Mouse (Mus musculus) lung, postnatal 0 days (tissue): ENCODE data around the gene Rpl3. TPM values are rescaled to one million over a fixed set of nuclear protein-coding genes. Genes with fewer than 3 reads are reported as not detected.

Experiments used
- ATAC-seq: fragments of 200-750 bp; cut with Nextera tagmentation; 2 replicates; pipeline ENCODE4 v1.8.0; 2017; ENCODE audit warnings: moderate library complexity
- DNase-seq: peaks from one replicate; pipeline ENCODE4 v3.0.0-alpha.2; 2016; ENCODE audit warnings: low spot score
- H3K27ac ChIP-seq: fragments of 300-500 bp; sonication (generic); 2 replicates; pipeline ENCODE4 v1.5.1; 2014; ENCODE audit warnings: antibody characterized with exemption, mild to moderate bottlenecking, low read length, mixed read lengths
- H3K27me3 ChIP-seq: fragments of 300-500 bp; sonication (generic); replicated peaks from 2 replicates; pipeline ENCODE4 v1.6.1; 2014; ENCODE audit warnings: low read length, mixed read lengths; ENCODE audit not compliant: insufficient read depth
- H3K36me3 ChIP-seq: fragments of 300-500 bp; sonication (generic); 2 replicates; pipeline ENCODE4 v1.6.1; 2014; ENCODE audit warnings: low read length, mixed read lengths; ENCODE audit not compliant: insufficient read depth
- H3K4me1 ChIP-seq: fragments of 300-500 bp; sonication (generic); 2 replicates; pipeline ENCODE4 v1.6.1; 2014; ENCODE audit warnings: antibody characterized with exemption, low read depth, low read length, mixed read lengths; ENCODE audit not compliant: insufficient read depth
- H3K4me2 ChIP-seq: fragments of 300-500 bp; sonication (generic); replicated peaks from 2 replicates; pipeline ENCODE4 v1.6.1; 2014; ENCODE audit warnings: low read depth, mild to moderate bottlenecking, low read length, moderate library complexity, mixed read lengths
- H3K4me3 ChIP-seq: fragments of 300-500 bp; sonication (generic); 2 replicates; pipeline ENCODE4 v1.5.1; 2014; ENCODE audit warnings: low read depth, low read length
- H3K9ac ChIP-seq: fragments of 300-500 bp; sonication (generic); replicated peaks from 2 replicates; pipeline ENCODE4 v1.6.1; 2014; ENCODE audit warnings: low read depth, mild to moderate bottlenecking
- H3K9me3 ChIP-seq: fragments of 300-500 bp; sonication (generic); 2 replicates; pipeline ENCODE4 v1.6.1; 2016; ENCODE audit warnings: low read length, mixed read lengths
- CTCF ChIP-seq: IDR thresholded peaks from 2 replicates; pipeline ENCODE4 v1.5.1; 2016; ENCODE audit warnings: antibody characterized with exemption, mild to moderate bottlenecking
- EP300 ChIP-seq: IDR thresholded peaks from 2 replicates; pipeline ENCODE4 v1.6.1; 2016; ENCODE audit warnings: antibody characterized with exemption, mild to moderate bottlenecking, control low read depth
- WGBS: fragments of 180-500 bp; shearing (Covaris S2); extraction: QIAGEN DNeasy Blood & Tissue Kit; methylation state at CpG from one replicate; pipeline ENCODE4 v1.1.7; 2014; 5-methylcytosine and 5-hydroxymethylcytosine counted together
- polyA plus RNA-seq: library from polyadenylated mRNA; unstranded; fragments of >200 nt; fragmentation: Nextera tagmentation; extraction: Ambion mirVana; gene quantifications from 2 replicates; pipeline ENCODE4 v1.2.1, GENCODE M21; 2015

Rpl3 gene
- polyA plus RNA-seq, 1 experiment from 2014 or later, result 577 TPM

DNA sequence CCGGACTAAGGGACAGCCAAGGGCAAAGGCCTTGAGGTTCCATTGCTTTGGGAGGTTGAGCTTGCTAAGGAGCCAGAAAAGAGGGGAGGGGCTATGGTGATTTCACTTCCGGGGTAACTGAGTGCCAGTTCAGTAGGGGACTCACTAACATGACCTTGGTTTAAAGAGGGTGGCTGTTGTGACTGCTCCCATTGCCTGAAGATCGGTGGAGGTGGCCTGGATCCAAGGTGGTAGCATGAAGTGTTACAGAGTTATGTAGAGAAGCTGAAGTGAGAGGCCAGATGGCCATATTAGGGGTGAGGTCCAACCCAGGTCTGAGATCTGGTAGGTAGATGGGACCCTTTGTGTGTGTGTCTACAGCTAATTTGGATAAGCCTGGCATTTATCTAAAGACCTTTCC lies 7.8 kb upstream of the Rpl3 start:
- Histone ChIP-seq H3K27ac (no peak overlapping the region), H3K9me3 (no peaks in the 10 kb centered on the region), H3K4me1 (0 out of 2 replicates have a peak, but pooled peaks cover 2% of the 10 kb centered on the region), H3K4me2 (no peak overlapping the region), H3K9ac (no peak overlapping the region), H3K27me3 (no peaks in the 10 kb centered on the region), H3K4me3 (no peak overlapping the region), H3K36me3 (no peaks in the 10 kb centered on the region)
- no peak for DNase-seq
- no peak for ATAC-seq
- WGBS, result 68% methylated on average over 3 of the region's 3 CpGs
- TF ChIP-seq CTCF (no peak), EP300 (no peak)

DNA sequence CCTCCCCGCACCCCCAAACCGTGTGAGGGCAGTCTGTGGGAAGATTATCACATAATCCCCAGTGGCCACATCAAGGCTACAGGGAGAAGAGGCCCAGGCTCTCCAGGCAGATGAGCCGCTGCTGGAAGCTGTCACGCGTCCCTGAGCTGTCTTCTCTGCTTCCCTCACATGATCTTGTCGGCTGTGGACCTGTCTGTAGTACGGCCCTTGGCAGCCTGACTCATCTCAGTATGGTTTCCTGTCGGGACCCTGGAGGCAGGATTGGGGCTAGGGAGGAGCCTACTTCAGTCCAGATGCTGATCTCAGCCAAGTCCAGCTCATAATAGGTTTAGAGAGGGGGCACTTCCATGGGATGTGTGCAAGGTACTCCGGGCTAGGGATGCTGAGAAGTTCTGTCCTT lies 7.1 kb upstream of the Rpl3 start:
- no peaks in the 10 kb centered on the region for H3K9me3 ChIP-seq
- no peaks in the 10 kb centered on the region for H3K27me3 ChIP-seq
- H3K9ac ChIP-seq, result no peak overlapping the region
- no peak for DNase-seq
- no peak for TF ChIP-seq EP300
- TF ChIP-seq CTCF, result no peak
- no peak overlapping the region for H3K4me3 ChIP-seq
- peak; percentile 55 for ATAC-seq
- 0 out of 2 replicates have a peak, but pooled peaks cover 2% of the 10 kb centered on the region for H3K4me1 ChIP-seq
- no peaks in the 10 kb centered on the region for H3K36me3 ChIP-seq
- WGBS, result 35% methylated on average over 9 of the region's 9 CpGs
- H3K4me2 ChIP-seq, result no peak overlapping the region
- no peak overlapping the region for H3K27ac ChIP-seq

DNA sequence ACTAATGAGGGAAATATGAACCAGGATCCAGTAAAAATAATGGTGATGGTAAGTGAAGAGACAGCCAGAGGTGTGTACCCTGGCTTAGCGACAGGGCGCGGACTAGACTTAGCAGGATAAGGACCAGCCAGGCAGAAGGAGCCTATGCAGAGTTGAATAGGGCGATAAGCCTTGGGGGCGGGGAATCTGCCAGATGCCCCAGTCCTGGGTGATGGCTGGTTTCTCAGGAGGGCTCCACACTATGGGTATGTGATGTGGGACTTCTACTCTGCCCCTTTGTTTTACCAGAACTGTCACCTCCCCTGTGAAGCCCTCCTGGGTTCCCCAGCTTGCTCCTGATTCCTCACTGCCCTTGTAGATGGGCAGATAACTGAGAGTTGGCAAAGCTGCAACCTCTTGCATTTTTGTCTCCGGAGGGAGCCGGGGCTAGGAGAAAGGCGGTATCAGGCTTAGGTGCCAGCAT lies 6.4 kb upstream of the Rpl3 start:
- H3K27ac ChIP-seq, result no peak overlapping the region
- H3K4me2 ChIP-seq, result no peak overlapping the region
- H3K9me3 ChIP-seq, result no peaks in the 10 kb centered on the region
- H3K27me3 ChIP-seq, result no peaks in the 10 kb centered on the region; the same call in 1 of the 2 replicates
- H3K4me1 ChIP-seq, result 0 out of 2 replicates have a peak, but pooled peaks cover 2% of the 10 kb centered on the region
- DNase-seq, result no peak
- H3K9ac ChIP-seq, result no peak overlapping the region
- 43% methylated on average over 8 of the region's 8 CpGs for WGBS
- no peaks in the 10 kb centered on the region for H3K36me3 ChIP-seq
- TF ChIP-seq CTCF (no peak), EP300 (no peak)
- ATAC-seq, result no peak
- no peak overlapping the region for H3K4me3 ChIP-seq

DNA sequence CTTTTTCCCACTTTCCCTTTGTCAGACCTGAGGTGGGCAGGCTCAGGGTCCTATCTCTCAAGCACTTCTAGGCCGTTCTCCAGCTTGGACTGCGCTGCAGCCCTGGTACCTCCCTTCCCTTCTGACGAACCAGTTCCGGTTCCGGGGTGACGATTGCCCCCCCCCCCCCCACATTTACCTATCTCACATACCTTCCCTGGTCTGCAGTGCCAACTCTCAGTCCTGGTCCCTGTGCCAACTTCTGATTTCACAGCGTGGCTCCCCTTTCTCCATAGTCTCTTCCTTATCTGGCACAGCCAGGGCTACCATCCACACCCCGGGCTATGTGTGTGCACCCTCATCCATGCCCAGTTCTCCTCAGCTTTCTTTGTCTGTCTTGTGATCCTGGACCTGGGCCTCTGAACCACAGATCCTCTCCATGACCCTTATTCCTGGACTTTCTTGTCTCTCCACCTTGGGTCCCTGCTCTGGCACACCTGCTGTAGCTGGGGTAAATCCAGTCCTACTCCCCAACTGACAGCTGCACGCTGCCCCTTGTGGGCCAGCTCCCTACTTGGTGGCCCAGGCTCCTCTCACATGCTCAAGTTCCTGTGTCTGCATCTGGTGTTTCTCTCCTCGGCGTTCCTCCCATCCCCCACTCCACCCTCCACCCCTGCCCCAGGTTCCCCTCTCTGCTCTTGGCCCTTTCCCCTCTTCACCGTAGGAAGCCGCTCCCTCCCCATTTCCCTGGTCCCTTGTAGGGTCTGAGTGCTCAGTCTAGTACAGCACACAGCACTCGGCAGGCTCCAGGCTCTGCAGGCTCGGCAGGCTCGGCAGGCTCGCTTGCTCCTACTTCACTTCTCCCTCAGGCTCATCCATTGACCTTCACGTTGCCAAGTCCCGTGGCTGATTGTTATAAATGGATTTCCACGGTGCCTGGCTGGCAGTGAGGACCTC lies 5.5 kb upstream of the Rpl3 start:
- H3K4me2 ChIP-seq, result no peak overlapping the region
- 17% methylated on average over 20 of the region's 20 CpGs for WGBS
- no peak overlapping the region for H3K27ac ChIP-seq

DNA sequence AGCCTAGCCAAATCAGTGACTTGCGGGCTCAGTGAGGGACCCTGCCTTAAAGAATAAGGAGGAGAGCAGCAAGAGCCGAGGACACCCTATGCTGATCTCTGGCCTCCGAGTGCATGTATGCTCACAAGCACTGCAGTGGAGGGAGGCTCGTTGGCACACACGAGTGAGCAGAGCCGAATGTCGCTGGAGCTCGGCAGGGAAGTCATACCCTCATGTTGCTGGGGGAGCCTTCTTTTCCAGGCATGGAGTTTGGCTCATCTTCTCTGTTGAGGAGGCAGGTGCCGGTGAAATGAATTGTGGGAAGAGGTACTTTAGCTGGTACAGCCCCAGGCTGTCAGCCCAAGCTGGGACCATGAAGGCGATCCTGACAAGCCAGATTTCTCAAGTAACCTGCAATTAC lies 4.7 kb upstream of the Rpl3 start:
- Histone ChIP-seq H3K36me3 (no peaks in the 10 kb centered on the region), H3K27ac (no peak overlapping the region), H3K9ac (no peak overlapping the region), H3K9me3 (no peaks in the 10 kb centered on the region), H3K4me3 (no peak overlapping the region), H3K4me2 (no peak overlapping the region), H3K27me3 (peaks cover 12% of the 10 kb centered on the region), H3K4me1 (0 out of 2 replicates have a peak, but pooled peaks cover 2% of the 10 kb centered on the region)
- ATAC-seq (no peak), DNase-seq (no peak)
- 67% methylated on average over 10 of the region's 10 CpGs for WGBS
- TF ChIP-seq CTCF, result no peak
- no peak for TF ChIP-seq EP300

More for the DNA sequence above, 5.5 kb upstream of the Rpl3 start:
- no peak overlapping the region for H3K4me3 ChIP-seq
- TF ChIP-seq CTCF (peak; percentile 1; the same call in 1 of the 2 replicates), EP300 (no peak)
- H3K4me1 ChIP-seq, result 0 out of 2 replicates have a peak, but pooled peaks cover 2% of the 10 kb centered on the region
- peak; percentile 62 for DNase-seq
- no peaks in the 10 kb centered on the region for H3K36me3 ChIP-seq
- H3K27me3 ChIP-seq, result peaks cover 4% of the 10 kb centered on the region; the same call in 1 of the 2 replicates
- no peaks in the 10 kb centered on the region for H3K9me3 ChIP-seq
- ATAC-seq, result peak; percentile 77
- H3K9ac ChIP-seq, result no peak overlapping the region

DNA sequence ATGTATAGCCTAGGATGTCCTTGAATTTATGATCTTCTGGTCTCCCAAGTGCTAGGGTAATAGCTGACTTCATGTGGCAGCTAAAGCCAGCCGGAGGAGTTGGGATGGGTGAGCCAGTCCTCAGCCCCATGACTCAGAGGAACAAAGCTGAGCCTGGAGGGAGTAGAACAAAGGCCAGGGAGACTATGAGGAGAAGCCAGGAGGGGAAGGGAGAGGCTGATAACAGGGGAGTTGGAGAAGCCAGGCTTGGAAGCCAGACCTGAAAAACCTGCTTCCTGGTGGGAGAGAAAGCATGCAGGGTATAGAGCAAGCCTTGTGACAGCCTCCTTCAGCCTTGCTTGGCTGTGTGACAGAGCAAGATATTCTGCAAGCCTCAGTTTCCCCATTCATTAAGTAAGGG lies 3.9 kb upstream of the Rpl3 start:
- Histone ChIP-seq H3K27ac (no peak overlapping the region), H3K27me3 (peaks cover 13% of the 10 kb centered on the region), H3K9ac (no peak overlapping the region), H3K36me3 (no peaks in the 10 kb centered on the region), H3K4me1 (0 out of 2 replicates have a peak, but pooled peaks cover 2% of the 10 kb centered on the region), H3K9me3 (no peaks in the 10 kb centered on the region), H3K4me3 (no peak overlapping the region), H3K4me2 (no peak overlapping the region)
- no peak for ATAC-seq
- TF ChIP-seq EP300, result no peak
- TF ChIP-seq CTCF, result no peak
- WGBS, result 38% methylated on average over 1 of the region's 1 CpGs
- DNase-seq, result no peak
